Mouse (Mus musculus) gastrocnemius, adult 18-20 months (tissue): ENCODE measurements around the gene Camta2. TPM values are rescaled to one million over a fixed set of nuclear protein-coding genes. Genes with fewer than 3 reads are reported as not detected.
A peak's percentile ranks its signal among the peaks of the same experiment; 100 is the strongest.

Experiments
- DNase-seq: peaks from one replicate; pipeline ENCODE4 v3.0.0; 2021; ENCODE audit warnings: low spot score
- long read RNA-seq, 2 experiments: library from polyadenylated mRNA; stranded (forward); transcript quantifications; one replicate each; pipeline ENCODE4 v2.0.0; 2021
- total RNA-seq, 2 experiments: library from RNA; stranded (reverse); gene quantifications; 2 replicates each; pipeline ENCODE4 v1.2.3; 2021

The Camta2 gene
- total RNA-seq, result 10 to 100 TPM; 40.6 TPM
- long read RNA-seq, experiment 1, full-length matches to known transcripts, result 66 of 109 reads
- long read RNA-seq, experiment 1, partial matches to known transcripts, result 23 of 109 reads
- long read RNA-seq, experiment 1, other reads (novel, unspliced or antisense), result 20 of 109 reads
- long read RNA-seq, experiment 2, full-length matches to known transcripts, result 46 of 88 reads
- long read RNA-seq, experiment 2, partial matches to known transcripts, result 32 of 88 reads
- long read RNA-seq, experiment 2, other reads (novel, unspliced or antisense), result 10 of 88 reads

DNA sequence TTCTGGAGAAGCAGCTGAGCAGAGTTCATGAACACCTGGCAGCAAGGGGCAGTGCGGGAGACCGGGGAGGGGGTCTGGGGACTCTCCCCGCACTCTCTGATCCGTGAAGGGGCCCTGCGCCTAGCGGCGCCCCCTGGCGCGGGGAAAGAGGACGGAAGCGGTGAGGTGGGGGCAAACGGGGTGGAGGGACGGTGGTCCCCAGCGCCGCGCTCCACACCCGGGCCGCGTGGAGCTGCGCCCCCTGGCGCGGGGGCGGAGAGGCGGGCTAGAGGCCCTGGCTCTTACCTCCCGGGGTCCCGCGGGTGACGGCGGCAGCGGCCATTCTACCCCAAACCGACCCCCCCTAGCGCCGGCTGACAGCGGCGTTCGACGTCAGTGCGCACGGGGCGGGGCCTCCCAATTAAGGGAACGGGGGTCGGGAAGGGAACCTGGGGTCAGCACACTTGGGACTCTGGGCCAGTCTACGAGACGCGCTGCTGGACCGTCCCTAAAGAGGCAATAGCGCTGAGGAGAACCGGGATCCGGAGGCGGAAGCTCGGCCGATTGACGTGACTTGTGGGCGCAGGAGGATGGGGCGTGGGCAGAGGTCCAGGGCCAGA lies at the start of gene Camta2:
Gene Camta2 (minus strand): TSS at position 505 of the 599 bp plus-strand sequence.
- DNase-seq, result peak; percentile 92

- DNase-seq, result no peak
Measured at GRCm38 (mm10) chr11:70733256-70733655, 45.4 kb upstream of the Camta2 start.

GRCm38 (mm10) chr11:70731178-70731577 lies 43.3 kb upstream of the Camta2 start:
- no peak for DNase-seq

DNA sequence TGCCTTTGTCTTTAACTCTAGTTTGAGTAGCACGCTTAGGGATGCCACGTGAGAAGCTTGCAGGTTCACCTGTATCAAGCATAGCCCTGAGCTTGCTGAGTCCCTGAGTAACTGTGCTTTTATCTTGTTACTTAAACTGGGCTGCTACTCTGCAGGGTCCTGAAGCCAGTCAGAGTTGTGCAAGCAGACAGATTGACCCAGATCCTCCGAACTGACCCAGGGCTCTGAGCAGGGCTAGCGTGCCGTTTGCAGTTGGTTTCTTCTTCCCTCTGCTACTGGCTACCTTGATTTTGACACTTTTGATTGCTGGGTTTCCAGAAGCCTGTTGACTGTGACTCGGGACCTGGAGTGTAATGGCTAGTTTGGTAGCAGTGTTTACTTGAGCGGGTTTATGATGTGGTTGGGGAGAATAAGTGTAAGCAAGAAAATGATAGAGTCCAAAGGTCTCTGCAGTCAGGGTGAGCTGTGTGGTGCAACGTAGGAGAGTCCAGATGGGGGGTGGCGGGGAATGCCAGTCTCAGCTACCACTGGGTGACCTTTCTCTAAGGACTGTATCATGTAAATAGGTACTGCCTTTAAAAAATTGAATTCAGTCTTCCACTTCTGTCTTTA lies 42.6 kb upstream of the Camta2 start:
- no peak for DNase-seq

GRCm38 (mm10) chr11:70727385-70727784 lies 39.5 kb upstream of the Camta2 start:
- DNase-seq, result no peak

DNA sequence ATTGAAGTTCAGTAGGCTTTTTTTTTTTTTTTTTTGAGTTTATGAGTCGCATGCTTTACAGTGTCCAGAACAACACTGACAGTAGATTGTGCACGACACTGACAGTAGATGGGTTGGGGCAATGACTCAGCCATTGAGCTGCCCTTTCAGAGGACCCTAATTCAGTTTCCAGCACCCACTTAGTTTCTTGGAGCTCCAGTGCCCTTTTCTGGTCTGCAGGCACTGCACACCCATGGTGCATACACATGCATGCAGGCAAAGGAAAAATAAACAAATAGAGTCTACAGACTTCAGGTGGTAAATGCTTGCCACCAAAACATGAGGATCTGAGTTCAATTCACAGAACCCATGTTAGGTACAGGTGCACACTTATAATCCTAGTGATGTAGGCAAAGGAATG lies 38.7 kb upstream of the Camta2 start:
- no peak for DNase-seq

- no peak for DNase-seq
Measured at GRCm38 (mm10) chr11:70724706-70725105, 36.8 kb upstream of the Camta2 start.

- DNase-seq, result no peak
Measured at GRCm38 (mm10) chr11:70721072-70721471, 33.2 kb upstream of the Camta2 start.

GRCm38 (mm10) chr11:70720567-70720966 lies 32.7 kb upstream of the Camta2 start:
- DNase-seq, result no peak

GRCm38 (mm10) chr11:70718481-70718880 lies 30.6 kb upstream of the Camta2 start:
- no peak for DNase-seq

DNA sequence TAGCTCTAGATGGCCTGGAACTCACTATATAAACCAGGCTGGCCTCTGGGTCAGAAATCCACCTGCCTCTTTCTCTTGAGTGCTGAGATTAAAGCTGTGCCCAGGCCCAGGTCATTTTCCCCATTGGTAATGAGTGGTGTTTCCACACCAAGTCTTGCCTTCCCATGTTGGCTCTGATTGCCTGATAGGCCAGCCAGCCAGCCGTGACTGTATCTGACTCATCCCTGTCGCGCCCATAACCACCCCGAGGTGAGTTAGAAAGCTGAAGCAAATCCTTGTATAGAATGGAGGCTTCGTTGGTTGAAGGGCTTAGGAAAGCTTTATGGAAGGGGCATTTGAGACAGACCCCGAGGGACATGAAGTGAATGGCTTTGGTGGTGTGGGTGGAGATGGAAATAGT lies 27.9 kb upstream of the Camta2 start:
- no peak for DNase-seq

- no peak for DNase-seq
Measured at GRCm38 (mm10) chr11:70713222-70713621, 25.3 kb upstream of the Camta2 start.

DNA sequence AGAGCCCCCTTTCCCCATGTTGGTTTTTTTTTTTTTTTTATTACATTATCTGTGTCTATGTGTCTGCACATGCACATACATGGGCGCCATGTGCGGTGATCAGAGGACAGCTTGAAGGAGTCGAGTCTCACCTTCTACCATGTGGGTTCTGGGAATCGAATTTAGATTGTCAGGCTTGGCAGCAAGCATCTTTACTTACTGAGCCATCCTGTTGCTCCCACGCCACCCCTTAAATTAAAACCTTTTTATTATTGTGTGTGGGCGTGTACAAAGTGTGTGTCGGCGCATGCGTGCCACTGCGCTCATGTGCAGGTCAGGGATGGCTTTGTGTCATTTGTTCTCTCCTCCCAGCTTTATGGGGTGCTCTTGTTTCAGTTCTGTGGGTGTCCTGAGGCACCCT lies 23.1 kb upstream of the Camta2 start:
- DNase-seq, result no peak

GRCm38 (mm10) chr11:70706127-70706526 lies 18.2 kb upstream of the Camta2 start:
- DNase-seq, result no peak

DNA sequence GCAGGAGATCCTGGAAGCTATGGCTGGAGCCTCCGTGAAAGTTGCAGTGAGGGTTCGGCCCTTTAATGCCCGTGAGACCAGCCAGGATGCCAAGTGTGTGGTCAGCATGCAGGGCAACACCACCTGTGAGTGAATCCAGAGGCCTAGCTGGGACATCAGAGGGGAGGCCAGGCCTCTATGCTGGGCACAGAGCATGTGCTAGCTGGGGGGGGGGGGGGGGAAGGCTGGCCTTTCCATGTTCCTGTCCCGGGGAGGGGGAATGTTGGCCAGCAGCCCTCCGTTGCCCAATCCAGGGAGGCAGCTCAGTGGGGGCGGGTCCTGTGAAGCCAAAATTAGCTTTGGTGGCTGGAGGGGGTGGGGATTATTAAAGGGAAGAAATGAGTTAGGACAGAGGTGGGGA lies 14.9 kb upstream of the Camta2 start:
- peak; percentile 90 for DNase-seq

DNA sequence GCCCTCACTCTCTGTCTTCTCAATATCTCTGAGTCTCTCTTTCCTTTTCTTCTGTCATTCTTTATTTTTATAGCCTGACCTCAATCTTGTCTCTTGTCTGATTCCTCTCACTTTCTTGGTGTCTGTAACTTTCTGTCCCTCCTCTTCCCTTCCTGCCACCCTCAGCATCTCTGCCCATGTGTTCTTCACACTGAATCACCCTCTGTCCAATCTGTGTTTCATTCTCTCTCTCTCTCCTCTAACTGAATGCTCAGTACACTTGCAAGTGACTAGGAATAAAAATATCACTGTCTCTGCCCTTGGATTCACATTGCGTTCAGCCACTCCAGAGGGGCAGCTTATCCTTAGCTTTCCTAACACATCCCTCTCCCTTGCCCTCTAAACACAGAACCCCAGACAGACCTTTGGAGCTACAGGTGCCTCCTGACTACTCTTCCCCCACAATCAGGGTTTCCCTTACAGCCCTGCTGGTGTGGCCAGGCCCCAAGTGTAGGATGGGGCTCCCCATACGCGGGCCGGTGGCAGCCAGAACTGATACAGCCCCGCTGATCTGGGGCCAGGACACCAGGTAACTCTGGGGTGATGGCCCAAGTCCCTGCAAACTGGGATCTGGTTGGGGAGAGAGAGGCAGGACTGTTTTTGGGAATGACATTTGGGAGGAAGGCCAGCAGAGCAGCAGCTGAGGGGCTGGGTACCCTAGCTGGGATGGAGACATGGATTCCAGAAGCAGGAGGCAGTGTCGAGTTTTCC lies 14.3 kb upstream of the Camta2 start:
- DNase-seq, result peak; percentile 26

DNA sequence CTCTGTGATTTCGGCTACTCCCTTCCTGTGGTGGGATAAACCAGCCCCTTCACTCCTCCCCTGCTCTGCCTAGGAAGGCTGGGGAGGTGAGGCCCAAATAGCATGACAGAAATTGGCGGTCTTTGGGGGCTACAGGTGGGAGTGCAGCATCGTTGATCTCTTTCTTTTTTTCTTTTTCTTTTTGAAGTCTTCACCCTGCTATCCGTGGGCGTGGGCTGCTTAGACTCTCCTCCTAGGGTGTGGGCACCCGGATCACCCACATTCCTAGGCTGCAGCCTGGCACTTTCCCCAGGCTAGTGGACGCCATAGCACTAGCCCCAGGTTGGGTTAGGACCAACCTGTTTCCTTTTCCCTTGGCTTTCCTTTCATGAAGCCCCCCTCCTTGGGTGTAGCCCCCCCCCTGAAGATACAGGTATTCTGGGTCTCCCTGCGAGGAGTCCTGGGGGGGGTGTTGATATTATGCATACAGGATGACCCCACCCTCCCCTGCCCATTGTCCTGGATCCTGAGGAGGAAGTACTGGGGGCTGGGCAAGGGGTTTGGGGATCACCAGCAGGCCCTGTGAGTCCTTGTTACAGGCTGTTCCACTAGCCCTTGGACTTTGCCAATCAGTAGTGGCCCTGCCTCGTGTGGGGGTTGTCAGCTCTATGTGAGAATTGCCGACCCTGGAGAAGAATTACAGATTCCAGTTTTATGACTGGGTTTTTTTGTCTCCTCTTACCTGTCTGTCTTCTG lies 13.5 kb upstream of the Camta2 start:
- peak; percentile 24 for DNase-seq

DNA sequence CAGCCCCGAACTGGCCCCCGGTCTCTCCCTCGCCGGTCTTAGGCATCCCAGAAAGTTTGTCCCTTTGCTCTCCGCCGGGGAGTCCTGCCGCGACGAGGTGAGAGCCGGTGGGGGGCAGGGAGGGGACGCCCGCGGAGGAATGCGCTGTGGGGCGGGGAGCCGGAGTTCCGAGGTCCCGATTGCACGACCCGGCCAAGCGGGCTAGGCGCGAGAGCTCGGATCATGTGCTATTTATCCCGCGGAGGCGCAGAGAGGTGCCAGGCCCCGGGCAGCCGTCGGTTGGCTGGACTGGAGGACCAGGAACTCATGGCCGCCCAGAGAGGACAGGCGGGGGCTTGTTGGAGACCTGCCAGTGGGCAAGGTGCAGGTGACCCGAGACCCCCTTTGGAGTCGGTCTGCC lies 12.7 kb upstream of the Camta2 start:
- DNase-seq, result peak; percentile 90

DNA sequence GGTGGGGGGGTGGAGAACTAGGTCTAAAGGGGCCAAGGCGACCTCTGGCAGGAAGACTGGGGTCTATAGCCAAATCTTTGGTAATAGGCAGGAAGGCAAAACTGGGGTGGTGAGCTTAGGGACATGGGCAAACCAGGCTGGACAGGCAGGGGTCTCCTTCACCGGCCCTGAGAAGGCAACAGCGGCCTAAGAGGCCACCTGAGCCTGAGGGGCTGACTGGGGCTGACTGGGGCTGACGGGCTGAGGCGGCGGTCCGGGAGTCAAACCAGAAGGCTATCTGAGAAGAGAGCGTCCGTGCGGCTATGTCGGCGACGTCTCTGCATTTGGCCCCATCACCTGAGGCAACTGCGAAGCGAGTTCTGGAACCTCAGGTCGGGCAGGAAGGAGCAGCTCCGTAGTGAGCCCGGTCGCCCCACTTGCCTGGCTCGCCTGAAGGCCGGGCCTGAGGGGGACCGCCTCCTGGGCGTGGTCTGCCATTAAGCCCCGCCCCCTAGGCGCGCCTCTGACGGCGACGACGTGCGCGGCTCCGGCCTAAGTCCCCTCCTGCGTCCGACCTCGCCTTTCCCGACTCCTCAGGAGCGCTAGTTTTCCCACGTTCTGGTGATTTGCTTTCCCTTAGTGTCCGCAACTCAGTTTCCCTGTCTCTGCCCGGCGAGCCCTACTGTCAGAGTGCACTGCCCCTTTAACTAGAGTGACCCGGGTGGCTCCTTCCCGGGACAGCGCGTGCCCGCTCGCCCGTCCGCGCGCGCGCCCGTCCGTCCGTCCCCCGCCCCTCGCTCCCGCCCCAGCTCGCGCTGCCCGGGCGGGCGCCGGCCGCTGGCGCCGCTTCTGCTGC lies 12.0 kb upstream of the Camta2 start, which contains the start of the genes Inca1 and Kif1c:
Gene Inca1 (minus strand): TSS at position 434 of the 835 bp plus-strand sequence.
Gene Kif1c (plus strand): TSS at position 827 of the 835 bp plus-strand sequence.
- DNase-seq, result peak; percentile 95

- no peak for DNase-seq
Measured at GRCm38 (mm10) chr11:70699051-70699450, 11.1 kb upstream of the Camta2 start.
